In the genomic region with DNA sequence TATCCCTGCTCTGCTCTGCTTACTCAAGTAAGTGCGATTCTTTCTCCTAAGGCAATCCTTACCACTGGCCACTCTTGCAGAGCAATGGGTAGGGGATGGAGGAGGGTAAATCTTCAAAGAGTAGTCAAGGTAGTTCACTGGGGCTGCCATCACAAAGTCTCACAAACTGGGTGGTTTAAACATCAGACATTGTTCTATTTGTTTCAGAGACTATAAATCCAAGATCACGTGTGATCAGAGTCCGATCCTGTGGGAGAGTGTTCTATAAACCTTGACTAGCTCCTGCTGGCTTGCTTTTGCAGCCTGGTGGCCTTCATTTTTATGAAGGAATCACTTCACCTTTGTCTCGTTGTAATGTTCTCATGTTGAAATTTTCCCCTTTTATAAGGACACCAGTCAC, we compare ENCODE assay signal across 11 mouse cellular contexts. TPM values are rescaled to one million over a fixed set of nuclear protein-coding genes. Genes with fewer than 3 reads are reported as not detected.
DNase-seq lines count a peak whose midpoint lies in the region; ATAC-seq and TF ChIP-seq lines count a peak whose summit lies in the region.
"Had no signal": no experiment of that assay in that cellular context is flagged by ENCODE, and none has a peak within 500 bp of the region (broad histone marks: within the 10 kb centered on the region; RNA-seq: fewer than 3 reads in every experiment).

No protein-coding gene starts in this region.

- no peak overlapping the region for H3K4me3 ChIP-seq in embryonic facial prominence, embryonic 12.5 days
- no peak overlapping the region for H3K4me3 ChIP-seq in embryonic facial prominence, embryonic 10.5 days
- no peak overlapping the region for H3K4me3 ChIP-seq in intestine, embryonic 14.5 days (ENCODE audit: low read depth, low read length)
- H3K4me3 ChIP-seq in myocyte, result no peak overlapping the region
- H3K4me3 ChIP-seq in midbrain, embryonic 16.5 days (ENCODE audit: low read depth, low read length), result no peak overlapping the region
- H3K4me3 ChIP-seq: forebrain, embryonic 13.5 days; hindbrain, embryonic 13.5 days had no signal

- H3ac ChIP-seq in myocyte (ENCODE audit: control insufficient read depth, insufficient read length), result no peak overlapping the region

- no peak for TF ChIP-seq POLR2A in myocyte (IDR thresholded peaks at IDR 0.05; ENCODE audit: insufficient read length, low read depth)

- H3K27me3 ChIP-seq in embryonic facial prominence, embryonic 12.5 days, result no peaks in the 10 kb centered on the region
- peaks cover 33% of the 10 kb centered on the region for H3K27me3 ChIP-seq in embryonic facial prominence, embryonic 10.5 days (replicated peaks; ENCODE audit: low read depth, poor library complexity, severe bottlenecking)
- H3K27me3 ChIP-seq in intestine, embryonic 14.5 days (replicated peaks; ENCODE audit: control insufficient read depth, insufficient read depth, low read length), result no peaks in the 10 kb centered on the region
- H3K27me3 ChIP-seq in myocyte (ENCODE audit: control insufficient read depth, insufficient read depth, insufficient read length), result no peaks in the 10 kb centered on the region
- no peaks in the 10 kb centered on the region for H3K27me3 ChIP-seq in midbrain, embryonic 16.5 days (ENCODE audit: control insufficient read depth, insufficient read depth, low read depth, low read length)

- no peaks in the 10 kb centered on the region for H3K36me3 ChIP-seq in embryonic facial prominence, embryonic 12.5 days
- H3K36me3 ChIP-seq in embryonic facial prominence, embryonic 10.5 days (replicated peaks), result no peaks in the 10 kb centered on the region
- H3K36me3 ChIP-seq in intestine, embryonic 14.5 days (ENCODE audit: control insufficient read depth, insufficient read depth, low read length), result no peaks in the 10 kb centered on the region
- no peaks in the 10 kb centered on the region for H3K36me3 ChIP-seq in myocyte (ENCODE audit: control insufficient read depth, insufficient read depth)
- H3K36me3 ChIP-seq in midbrain, embryonic 16.5 days (ENCODE audit: control insufficient read depth, insufficient read depth, low read length), result no peaks in the 10 kb centered on the region
- H3K36me3 ChIP-seq: hindbrain, embryonic 13.5 days had no signal

- H3K9ac ChIP-seq in embryonic facial prominence, embryonic 12.5 days, result no peak overlapping the region
- no peak overlapping the region for H3K9ac ChIP-seq in intestine, embryonic 14.5 days (ENCODE audit: low read length)
- no peak overlapping the region for H3K9ac ChIP-seq in midbrain, embryonic 16.5 days (ENCODE audit: low read depth, low read length)
- H3K9ac ChIP-seq: forebrain, embryonic 13.5 days; hindbrain, embryonic 13.5 days had no signal

- ATAC-seq in embryonic facial prominence, embryonic 12.5 days (ENCODE audit: insufficient number of reproducible peaks, insufficient read depth, low FRiP score, low TSS enrichment), result no peak
- ATAC-seq in intestine, embryonic 14.5 days (replicated peaks; ENCODE audit: low FRiP score, low TSS enrichment, low read depth), result peak; percentile 32; the same call in 1 of the 2 replicates
- ATAC-seq in midbrain, embryonic 16.5 days, result no peak
- ATAC-seq: forebrain, embryonic 13.5 days had no signal

- no peaks in the 10 kb centered on the region for H3K9me3 ChIP-seq in embryonic facial prominence, embryonic 12.5 days
- no peaks in the 10 kb centered on the region for H3K9me3 ChIP-seq in embryonic facial prominence, embryonic 10.5 days
- no peaks in the 10 kb centered on the region for H3K9me3 ChIP-seq in intestine, embryonic 14.5 days (ENCODE audit: control insufficient read depth, low read length)
- no peaks in the 10 kb centered on the region for H3K9me3 ChIP-seq in midbrain, embryonic 16.5 days (replicated peaks; ENCODE audit: control insufficient read depth, low read length, poor library complexity, severe bottlenecking)
- H3K9me3 ChIP-seq: forebrain, embryonic 13.5 days; hindbrain, embryonic 13.5 days had no signal

- H3K4me2 ChIP-seq in embryonic facial prominence, embryonic 12.5 days (replicated peaks), result peak overlapping the region; percentile 36; the same call in 1 of the 2 replicates
- peak overlapping the region; percentile 40 for H3K4me2 ChIP-seq in intestine, embryonic 14.5 days (ENCODE audit: low read length)
- peak overlapping the region; percentile 60 for H3K4me2 ChIP-seq in myocyte (ENCODE audit: low read depth)
- H3K4me2 ChIP-seq in midbrain, embryonic 16.5 days (ENCODE audit: low read length), result no peak overlapping the region
- H3K4me2 ChIP-seq: forebrain, embryonic 13.5 days; hindbrain, embryonic 13.5 days had no signal

- no peaks in the 10 kb centered on the region for H3K79me2 ChIP-seq in myocyte (ENCODE audit: control insufficient read depth, insufficient read depth)

- no peak for DNase-seq in embryonic facial prominence, embryonic 10.5 days (ENCODE audit: low spot score)
- peak; percentile 56 for DNase-seq in kidney, adult 9 months
- DNase-seq in kidney, postnatal 4 days, result no peak
- DNase-seq in intestine, embryonic 14.5 days (ENCODE audit: low spot score), result no peak
- DNase-seq in right cerebral cortex, postnatal 10 days (ENCODE audit: low spot score in 2 of 2), result no peak
- DNase-seq: heart, adult 11 months had no signal

- peaks cover 21% of the 10 kb centered on the region for H3K4me1 ChIP-seq in embryonic facial prominence, embryonic 12.5 days
- peaks cover 35% of the 10 kb centered on the region for H3K4me1 ChIP-seq in embryonic facial prominence, embryonic 10.5 days
- H3K4me1 ChIP-seq in intestine, embryonic 14.5 days (replicated peaks; ENCODE audit: control insufficient read depth, insufficient read depth, low read length), result peaks cover 12% of the 10 kb centered on the region; the same call in 1 of the 2 replicates
- no peaks in the 10 kb centered on the region for H3K4me1 ChIP-seq in midbrain, embryonic 16.5 days (ENCODE audit: control insufficient read depth, insufficient read depth, low read length)

- WGBS in embryonic facial prominence, embryonic 12.5 days, result 73% methylated on average over 4 of the region's 4 CpGs
- 80% methylated on average over 4 of the region's 4 CpGs for WGBS in embryonic facial prominence, embryonic 10.5 days
- WGBS in intestine, embryonic 14.5 days, result 50% methylated on average over 4 of the region's 4 CpGs
- 80% methylated on average over 4 of the region's 4 CpGs for WGBS in midbrain, embryonic 16.5 days

- no peak overlapping the region for H3K27ac ChIP-seq in embryonic facial prominence, embryonic 12.5 days
- H3K27ac ChIP-seq in embryonic facial prominence, embryonic 10.5 days (replicated peaks), result no peak overlapping the region
- peak overlapping the region; percentile 24; the same call in 1 of the 2 replicates for H3K27ac ChIP-seq in intestine, embryonic 14.5 days (ENCODE audit: low read depth)
- H3K27ac ChIP-seq in midbrain, embryonic 16.5 days (ENCODE audit: low read length), result no peak overlapping the region
- H3K27ac ChIP-seq: forebrain, embryonic 13.5 days; hindbrain, embryonic 13.5 days had no signal

TF ChIP-seq in myocyte, 11 proteins besides CTCF, POLR2A, EP300 and RAD21:
- TF ChIP-seq MYOG (IDR thresholded peaks at IDR 0.05; ENCODE audit: control insufficient read depth in 1 of 3, insufficient read depth in 1 of 3, insufficient read length in 2 of 3, low read depth in 2 of 3), result no peak
- no peak for TF ChIP-seq MYOD1 (IDR thresholded peaks at IDR 0.05; ENCODE audit: control insufficient read depth in 1 of 3, insufficient read length in 2 of 3, low read depth in 2 of 3)
- TF ChIP-seq E2F4 (IDR thresholded peaks at IDR 0.05; ENCODE audit: insufficient read depth), result no peak

RNA-seq across cellular contexts. Expression of a gene that starts 0.6 kb away (rescaled TPM):
- polyA plus RNA-seq in embryonic facial prominence, embryonic 12.5 days (2016; fragmentation: Nextera tagmentation; extraction: Ambion mirVana), result 0.13 and 0.43 TPM in 2 replicates
- 0.11 TPM in 1 of 2 replicates, not detected in the other for polyA plus RNA-seq in embryonic facial prominence, embryonic 10.5 days (2016; fragmentation: Nextera tagmentation; extraction: Ambion mirVana)
- 5.7 and 6.1 TPM in 2 replicates for polyA plus RNA-seq in intestine, embryonic 14.5 days (2014; fragmentation: Nextera tagmentation; extraction: Ambion mirVana)
- 0.01 TPM for polyA plus RNA-seq in myocyte (2012; fragmentation: generic; extraction: Trizol)
- polyA plus RNA-seq in midbrain, embryonic 16.5 days (2015; fragmentation: Nextera tagmentation; extraction: Ambion mirVana), result 0.11 TPM in 1 of 2 replicates, not detected in the other

RNA-seq across cellular contexts. Expression of a gene that starts 39.5 kb away (rescaled TPM):
- polyA plus RNA-seq in embryonic facial prominence, embryonic 12.5 days (2016; fragmentation: Nextera tagmentation; extraction: Ambion mirVana), result 378 and 389 TPM in 2 replicates
- 405 and 415 TPM in 2 replicates for polyA plus RNA-seq in embryonic facial prominence, embryonic 10.5 days (2016; fragmentation: Nextera tagmentation; extraction: Ambion mirVana)
- polyA plus RNA-seq in intestine, embryonic 14.5 days (2014; fragmentation: Nextera tagmentation; extraction: Ambion mirVana), result 551 and 575 TPM in 2 replicates
- polyA plus RNA-seq in myocyte (2012; fragmentation: generic; extraction: Trizol), result 381 TPM
- 289 and 307 TPM in 2 replicates for polyA plus RNA-seq in midbrain, embryonic 16.5 days (2015; fragmentation: Nextera tagmentation; extraction: Ambion mirVana)
